23 mouse cellular contexts compared by ENCODE assay signal in the genomic region with DNA sequence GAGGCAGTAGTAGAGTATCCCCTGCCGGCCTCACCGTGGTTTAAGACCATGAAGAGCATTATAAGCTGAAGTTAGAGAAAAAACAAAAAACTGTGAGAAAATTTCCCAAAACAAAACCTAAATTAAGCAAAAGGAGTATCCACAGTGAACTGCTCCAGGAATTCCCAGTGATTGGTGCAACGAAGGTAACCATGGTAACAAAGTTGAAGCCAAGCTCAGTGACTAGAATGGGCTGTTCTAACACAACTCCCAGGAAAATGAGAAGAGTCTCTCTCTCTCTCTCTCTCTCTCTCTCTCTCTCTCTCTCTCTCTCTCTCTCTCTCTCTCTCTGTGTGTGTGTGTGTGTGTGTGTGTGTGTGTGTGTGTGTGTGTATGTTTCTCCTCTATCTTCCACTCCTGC.
DNase-seq lines count a peak whose midpoint lies in the region; ATAC-seq and TF ChIP-seq lines count a peak whose summit lies in the region.
"Had no signal": no experiment of that assay in that cellular context is flagged by ENCODE, and none has a peak within 500 bp of the region (broad histone marks: within the 10 kb centered on the region; RNA-seq: fewer than 3 reads in every experiment).

No protein-coding gene starts in this region.

- no peaks in the 10 kb centered on the region for H3K27me3 ChIP-seq in forebrain, embryonic 16.5 days (replicated peaks; ENCODE audit: control insufficient read depth, insufficient read depth, low read length)
- no peaks in the 10 kb centered on the region for H3K27me3 ChIP-seq in forebrain, embryonic 11.5 days (ENCODE audit: control insufficient read depth, insufficient read depth, low read length)
- H3K27me3 ChIP-seq in lung, postnatal 0 days (replicated peaks; ENCODE audit: insufficient read depth, low read length), result no peaks in the 10 kb centered on the region
- no peaks in the 10 kb centered on the region for H3K27me3 ChIP-seq in intestine, embryonic 15.5 days (replicated peaks)
- H3K27me3 ChIP-seq: heart, embryonic 13.5 days; megakaryocyte, embryonic 14.5 days; Patski had no signal

- no peaks in the 10 kb centered on the region for H3K36me3 ChIP-seq in forebrain, embryonic 16.5 days (ENCODE audit: control insufficient read depth, insufficient read depth)
- H3K36me3 ChIP-seq in forebrain, embryonic 11.5 days (ENCODE audit: control insufficient read depth, insufficient read depth, low read length), result no peaks in the 10 kb centered on the region
- H3K36me3 ChIP-seq in lung, postnatal 0 days (ENCODE audit: insufficient read depth, low read length), result no peaks in the 10 kb centered on the region
- H3K36me3 ChIP-seq in intestine, embryonic 15.5 days, result no peaks in the 10 kb centered on the region
- H3K36me3 ChIP-seq: embryonic facial prominence, embryonic 10.5 days; heart, embryonic 13.5 days had no signal

- ATAC-seq in forebrain, embryonic 16.5 days, result peak; percentile 85
- no peak for ATAC-seq in forebrain, embryonic 11.5 days (replicated peaks; ENCODE audit: low FRiP score)
- no peak for ATAC-seq in lung, postnatal 0 days
- ATAC-seq in intestine, embryonic 15.5 days, result no peak
- ATAC-seq in megakaryocyte, adult 5-6 weeks (ENCODE audit: poor library complexity, severe bottlenecking), result no peak
- ATAC-seq: intestine, embryonic 16.5 days; Patski had no signal

- H3K4me2 ChIP-seq in forebrain, embryonic 16.5 days (ENCODE audit: low read length), result no peak overlapping the region
- H3K4me2 ChIP-seq in forebrain, embryonic 11.5 days (ENCODE audit: low read depth, low read length, severe bottlenecking), result no peak overlapping the region
- no peak overlapping the region for H3K4me2 ChIP-seq in lung, postnatal 0 days (replicated peaks; ENCODE audit: low read depth, low read length)
- no peak overlapping the region for H3K4me2 ChIP-seq in intestine, embryonic 15.5 days (replicated peaks)
- H3K4me2 ChIP-seq: heart, embryonic 13.5 days had no signal

- no peak overlapping the region for H3K9ac ChIP-seq in forebrain, embryonic 16.5 days (replicated peaks; ENCODE audit: low read depth, low read length)
- no peak overlapping the region for H3K9ac ChIP-seq in forebrain, embryonic 11.5 days (ENCODE audit: low read length)
- H3K9ac ChIP-seq in lung, postnatal 0 days (replicated peaks; ENCODE audit: low read depth), result no peak overlapping the region
- H3K9ac ChIP-seq in intestine, embryonic 15.5 days, result no peak overlapping the region
- H3K9ac ChIP-seq: heart, embryonic 13.5 days had no signal

- no peaks in the 10 kb centered on the region; the same call in 1 of the 2 replicates for H3K4me1 ChIP-seq in forebrain, embryonic 16.5 days (replicated peaks; ENCODE audit: control insufficient read depth, insufficient read depth, low read length)
- 0 out of 2 replicates have a peak, but pooled peaks cover 4% of the 10 kb centered on the region for H3K4me1 ChIP-seq in forebrain, embryonic 11.5 days (replicated peaks; ENCODE audit: control insufficient read depth, insufficient read depth, low read length)
- no peaks in the 10 kb centered on the region for H3K4me1 ChIP-seq in lung, postnatal 0 days (ENCODE audit: insufficient read depth, low read depth, low read length)
- H3K4me1 ChIP-seq in intestine, embryonic 15.5 days (replicated peaks), result no peaks in the 10 kb centered on the region
- H3K4me1 ChIP-seq: heart, embryonic 13.5 days; megakaryocyte, embryonic 14.5 days had no signal

- no peak overlapping the region for H3K27ac ChIP-seq in forebrain, embryonic 16.5 days (ENCODE audit: low read length)
- H3K27ac ChIP-seq in forebrain, embryonic 11.5 days (ENCODE audit: low read depth, low read length), result no peak overlapping the region
- no peak overlapping the region for H3K27ac ChIP-seq in lung, postnatal 0 days (ENCODE audit: low read length)
- H3K27ac ChIP-seq in intestine, embryonic 15.5 days, result no peak overlapping the region
- H3K27ac ChIP-seq: embryonic facial prominence, embryonic 10.5 days; heart, adult 2 months; heart, embryonic 13.5 days had no signal

- no peak overlapping the region for H3K4me3 ChIP-seq in forebrain, embryonic 16.5 days (replicated peaks; ENCODE audit: low read length)
- H3K4me3 ChIP-seq in forebrain, embryonic 11.5 days (ENCODE audit: low read depth, low read length), result no peak overlapping the region
- H3K4me3 ChIP-seq in lung, postnatal 0 days (ENCODE audit: low read depth, low read length), result no peak overlapping the region
- no peak overlapping the region for H3K4me3 ChIP-seq in intestine, embryonic 15.5 days (replicated peaks)
- H3K4me3 ChIP-seq: embryonic facial prominence, embryonic 10.5 days; heart, adult 2 months; heart, embryonic 13.5 days; megakaryocyte, embryonic 14.5 days had no signal

- DNase-seq in forebrain, embryonic 11.5 days (ENCODE audit: low spot score), result no peak
- peak; percentile 7 for DNase-seq in lung, postnatal 0 days (ENCODE audit: low spot score)
- DNase-seq in lung, postnatal 36 days, result no peak
- DNase-seq in R1 (ENCODE audit: low read depth, low spot score), result peak; percentile 15
- DNase-seq in brain, embryonic 18.5 days (ENCODE audit: low read depth, low spot score), result peak; percentile 34
- DNase-seq: adrenal gland, adult 8-10 months; cerebellum, adult 8-10 months; gastrocnemius, postnatal 36 days; heart, adult 2 months; heart, postnatal 14 days; kidney, adult 9 months; kidney, postnatal 14 days; layer of hippocampus, postnatal 36 days; lung, postnatal 10 days; thymus, adult 2 months had no signal

- TF ChIP-seq CTCF in lung, postnatal 0 days (IDR thresholded peaks at IDR 0.05), result no peak

- WGBS in forebrain, embryonic 16.5 days, result 23% methylated on average over 3 of the region's 3 CpGs
- 27% methylated on average over 3 of the region's 3 CpGs for WGBS in forebrain, embryonic 11.5 days
- 39% methylated on average over 3 of the region's 3 CpGs for WGBS in lung, postnatal 0 days
- WGBS in intestine, embryonic 15.5 days, result 54% methylated on average over 3 of the region's 3 CpGs

- TF ChIP-seq EP300 in lung, postnatal 0 days (IDR thresholded peaks at IDR 0.05), result no peak

- H3K9me3 ChIP-seq in forebrain, embryonic 16.5 days (ENCODE audit: control insufficient read depth, low read length), result no peaks in the 10 kb centered on the region
- H3K9me3 ChIP-seq in forebrain, embryonic 11.5 days (ENCODE audit: control insufficient read depth, low read length), result no peaks in the 10 kb centered on the region
- no peaks in the 10 kb centered on the region for H3K9me3 ChIP-seq in lung, postnatal 0 days (ENCODE audit: low read length)
- no peaks in the 10 kb centered on the region for H3K9me3 ChIP-seq in intestine, embryonic 15.5 days
- H3K9me3 ChIP-seq: embryonic facial prominence, embryonic 10.5 days; heart, embryonic 13.5 days had no signal

Comparison
In these comparisons a context has a peak if more than half of its experiments do, and no peak if none do; other contexts are left out.
1. DNase-seq: peak in lung, postnatal 0 days (single experiment), R1 (single experiment) and brain, embryonic 18.5 days (single experiment); none in forebrain, embryonic 11.5 days (single experiment) and lung, postnatal 36 days (single experiment).